In genomic region chr14:14984710-14985647, GRCm38 (mm10) we compare ENCODE assay signal across 8 mouse cellular contexts.
DNase-seq lines count a peak whose midpoint lies in the region; ATAC-seq lines count a peak whose summit lies in the region.

No protein-coding gene starts in this region.

- H3K9me3 ChIP-seq in hindbrain, embryonic 15.5 days, result no peaks in the 10 kb centered on the region

- H3K27me3 ChIP-seq in hindbrain, embryonic 15.5 days, result no peaks in the 10 kb centered on the region

- no peak overlapping the region for H3K27ac ChIP-seq in hindbrain, embryonic 15.5 days (replicated peaks)

- ATAC-seq in hindbrain, embryonic 15.5 days (ENCODE audit: low FRiP score, low read depth), result peak; percentile 80
- peak; percentile 98 for ATAC-seq in megakaryocyte, adult 5-6 weeks (ENCODE audit: poor library complexity, severe bottlenecking)

- WGBS in hindbrain, embryonic 15.5 days, result 43% methylated on average over 11 of the region's 11 CpGs

- no peaks in the 10 kb centered on the region for H3K36me3 ChIP-seq in hindbrain, embryonic 15.5 days

- peak; percentile 66 for DNase-seq in Muller cell, postnatal 12 days (ENCODE audit: inconsistent ontology term)
- DNase-seq in cerebellum, adult 8-10 months, result peak; percentile 58
- DNase-seq in frontal cortex, postnatal 10 days (ENCODE audit: low spot score in 2 of 2), result peak; percentile 11 to 61
- DNase-seq in layer of hippocampus, postnatal 14 days (ENCODE audit: low spot score in 2 of 2), result peak; percentile 61 to 62
- DNase-seq in right cerebral cortex, adult 2 months (ENCODE audit: low spot score in 2 of 2), result peak; percentile 40 to 71
- DNase-seq in urinary bladder, adult 2 months (ENCODE audit: low spot score), result peak; percentile 21

- H3K4me2 ChIP-seq in hindbrain, embryonic 15.5 days, result no peak overlapping the region

- H3K4me3 ChIP-seq in hindbrain, embryonic 15.5 days, result no peak overlapping the region

- H3K4me1 ChIP-seq in hindbrain, embryonic 15.5 days (replicated peaks), result no peaks in the 10 kb centered on the region

- no peak overlapping the region for H3K9ac ChIP-seq in hindbrain, embryonic 15.5 days
